Mouse (Mus musculus) bone marrow, adult 2 months (tissue): ENCODE measurements at regions not wholly inside any gene's neighbourhood (a gene's known extent, or its start where the extent isn't known, plus 50 kb on each side); places are given as distances from the start of the nearest gene placed in this dataset.

ENCODE experiments used
- CTCF ChIP-seq: fragments of 200-500 bp; IDR thresholded peaks from 2 replicates; pipeline ENCODE4 v1.5.1; 2011; ENCODE audit warnings: low read length, control low read depth; ENCODE audit not compliant: control insufficient read depth, insufficient read depth
- POLR2A ChIP-seq: fragments of 200-500 bp; IDR thresholded peaks from 2 replicates; pipeline ENCODE4 v1.6.1; 2011; ENCODE audit warnings: low read depth, mild to moderate bottlenecking, control low read depth, low read length, borderline replicate concordance; ENCODE audit not compliant: control insufficient read depth

DNA sequence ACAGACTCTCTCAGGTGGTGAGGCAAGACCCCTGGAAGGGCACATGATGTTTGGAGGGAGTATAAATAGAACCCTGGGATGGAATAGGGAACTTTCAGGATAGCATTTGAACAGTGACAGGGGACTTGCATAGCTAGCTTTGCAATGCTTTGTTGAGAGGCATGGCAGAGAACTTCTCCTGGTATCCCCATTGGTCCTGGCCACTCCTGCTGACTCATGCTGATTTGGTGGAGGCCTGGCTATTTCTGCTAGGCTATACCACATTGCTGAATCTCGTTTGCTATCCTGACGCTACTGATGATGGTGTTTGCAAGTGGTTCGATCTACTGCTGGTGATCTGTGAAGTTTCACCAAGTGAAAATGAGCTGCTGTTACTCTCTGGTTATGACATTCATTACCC is 276.7 kb upstream of the Klf3 start:
- TF ChIP-seq CTCF (no peak), POLR2A (no peak)
